Mouse (Mus musculus): ENCODE measurements at regions not wholly inside any gene's neighbourhood (a gene's known extent, or its start where the extent isn't known, plus 50 kb on each side); places are given as distances from the start of the nearest gene placed in this dataset.
"Not testable (repeated sequence)": the region's sequence is repeated elsewhere in the genome, so short reads cannot be mapped to it uniquely, and the experiment has no call there.

- not testable (repeated sequence) for DNase-seq
Measured at GRCm38 (mm10) chr7:138024021-138024420, 373.5 kb downstream of the Tcerg1l start.

GRCm38 (mm10) chr7:138051696-138052095, 345.8 kb downstream of the Tcerg1l start:
- no peak for DNase-seq

GRCm38 (mm10) chr7:138054756-138055155, 342.8 kb downstream of the Tcerg1l start:
- DNase-seq = no peak

- DNase-seq = no peak
Measured at GRCm38 (mm10) chr7:138061116-138061515, 336.4 kb downstream of the Tcerg1l start.

- no peak for DNase-seq
Measured at GRCm38 (mm10) chr7:138066921-138067320, 330.6 kb downstream of the Tcerg1l start.

- DNase-seq = no peak
Measured at GRCm38 (mm10) chr7:138075231-138075630, 322.3 kb downstream of the Tcerg1l start.

GRCm38 (mm10) chr7:138083980-138084379, 313.6 kb downstream of the Tcerg1l start:
- DNase-seq = peak; percentile 39

- no peak for DNase-seq
Measured at GRCm38 (mm10) chr7:138107471-138108210, 289.9 kb downstream of the Tcerg1l start.

GRCm38 (mm10) chr7:138121497-138121896, 276.0 kb downstream of the Tcerg1l start:
- DNase-seq = no peak

GRCm38 (mm10) chr7:138129701-138130100, 267.8 kb downstream of the Tcerg1l start:
- no peak for DNase-seq

- no peak for DNase-seq
Measured at GRCm38 (mm10) chr7:138133427-138133826, 264.1 kb downstream of the Tcerg1l start.

GRCm38 (mm10) chr7:138137934-138138333, 259.6 kb downstream of the Tcerg1l start:
- DNase-seq = no peak

GRCm38 (mm10) chr7:138139766-138140165, 257.8 kb downstream of the Tcerg1l start:
- DNase-seq = no peak

GRCm38 (mm10) chr7:138149496-138149895, 248.0 kb downstream of the Tcerg1l start:
- DNase-seq = no peak

- DNase-seq = no peak
Measured at GRCm38 (mm10) chr7:138153455-138154167, 243.9 kb downstream of the Tcerg1l start.

Data from thymus, postnatal 14 days (tissue).